Mouse (Mus musculus): ENCODE results near the gene Umad1.

The Umad1 gene

GRCm38 (mm10) chr6:8259004-8259666 is at the start of gene Umad1, which contains the start of the genes Rpa3 and Gm45062:
TSS of gene Umad1 (plus strand) at chr6:8259288.
TSS of gene Rpa3 (minus strand) at chr6:8259173.
TSS of gene Gm45062 (plus strand) at chr6:8259450.
- in situ Hi-C loops (cut with MseI, MboI) = no loop called here

- in situ Hi-C loops (cut with MseI, MboI) = no loop called here
Observed at GRCm38 (mm10) chr6:8209866-8210186, 49.3 kb upstream of the Umad1 start.

GRCm38 (mm10) chr6:8210661-8211060 is 48.4 kb upstream of the Umad1 start:
- in situ Hi-C loops (cut with MseI, MboI) = no loop called here

- in situ Hi-C loops (cut with MseI, MboI) = no loop called here
Observed at GRCm38 (mm10) chr6:8227035-8227434, 32.1 kb upstream of the Umad1 start.

- in situ Hi-C loops (cut with MseI, MboI) = no loop called here
Observed at GRCm38 (mm10) chr6:8228596-8228995, 30.5 kb upstream of the Umad1 start.

- in situ Hi-C loops (cut with MseI, MboI) = no loop called here
Observed at GRCm38 (mm10) chr6:8258316-8258715, 772 bp upstream of the Umad1 start.

GRCm38 (mm10) chr6:8259667-8260044 is 568 bp downstream of the Umad1 start:
- in situ Hi-C loops (cut with MseI, MboI) = no loop called here

GRCm38 (mm10) chr6:8271047-8271446 is 12.0 kb downstream of the Umad1 start:
- in situ Hi-C loops (cut with MseI, MboI) = no loop called here

- in situ Hi-C loops (cut with MseI, MboI) = no loop called here
Observed at GRCm38 (mm10) chr6:8274387-8275054, 15.4 kb downstream of the Umad1 start.

- in situ Hi-C loops (cut with MseI, MboI) = no loop called here
Observed at GRCm38 (mm10) chr6:8275098-8275497, 16.0 kb downstream of the Umad1 start.

GRCm38 (mm10) chr6:8276431-8276830 is 17.3 kb downstream of the Umad1 start:
- in situ Hi-C loops (cut with MseI, MboI) = no loop called here

GRCm38 (mm10) chr6:8278426-8279002 is 19.4 kb downstream of the Umad1 start:
- in situ Hi-C loops (cut with MseI, MboI) = no loop called here

- in situ Hi-C loops (cut with MseI, MboI) = no loop called here
Observed at GRCm38 (mm10) chr6:8283255-8283654, 24.2 kb downstream of the Umad1 start.

- in situ Hi-C loops (cut with MseI, MboI) = no loop called here
Observed at GRCm38 (mm10) chr6:8285401-8285960, 26.4 kb downstream of the Umad1 start.

GRCm38 (mm10) chr6:8286146-8286545 is 27.1 kb downstream of the Umad1 start:
- in situ Hi-C loops (cut with MseI, MboI) = no loop called here

- in situ Hi-C loops (cut with MseI, MboI) = no loop called here
Observed at GRCm38 (mm10) chr6:8288755-8289580, 29.9 kb downstream of the Umad1 start.

GRCm38 (mm10) chr6:8294048-8294784 is 35.1 kb downstream of the Umad1 start:
- in situ Hi-C loops (cut with MseI, MboI) = no loop called here

- in situ Hi-C loops (cut with MseI, MboI) = no loop called here
Observed at GRCm38 (mm10) chr6:8299066-8299863, 40.2 kb downstream of the Umad1 start.

GRCm38 (mm10) chr6:8307878-8308775 is 49.0 kb downstream of the Umad1 start:
- in situ Hi-C loops (cut with MseI, MboI) = no loop called here

All from mouse trophoblast stem cell (cell line).